Mouse (Mus musculus) lung, embryonic 15.5 days (tissue): ENCODE measurements around the gene Ipo5. TPM values are rescaled to one million over a fixed set of nuclear protein-coding genes. Genes with fewer than 3 reads are reported as not detected.
A peak's percentile ranks its signal among the peaks of the same experiment; 100 is the strongest.

Experiments used
- ATAC-seq: fragments of 200-750 bp; cut with Nextera tagmentation; 2 replicates; pipeline ENCODE4 v1.8.0; 2017; ENCODE audit warnings: moderate number of reproducible peaks, borderline replicate concordance; ENCODE audit not compliant: low FRiP score, low TSS enrichment; ENCODE audit errors: extremely low read depth
- H3K27ac ChIP-seq: fragments of 300-500 bp; sonication (generic); 2 replicates; pipeline ENCODE4 v1.5.1; 2015; ENCODE audit warnings: moderate library complexity, mild to moderate bottlenecking, inconsistent platforms
- H3K27me3 ChIP-seq: fragments of 300-500 bp; sonication (generic); 2 replicates; pipeline ENCODE4 v1.6.1; 2015; ENCODE audit warnings: inconsistent platforms
- H3K36me3 ChIP-seq: fragments of 300-500 bp; sonication (generic); 2 replicates; pipeline ENCODE4 v1.6.1; 2015; ENCODE audit warnings: inconsistent platforms
- H3K4me1 ChIP-seq: fragments of 300-500 bp; sonication (generic); 2 replicates; pipeline ENCODE4 v1.6.1; 2015; ENCODE audit warnings: inconsistent platforms
- H3K4me2 ChIP-seq: fragments of 300-500 bp; sonication (generic); 2 replicates; pipeline ENCODE4 v1.6.1; 2015; ENCODE audit warnings: inconsistent platforms, mild to moderate bottlenecking, moderate library complexity
- H3K4me3 ChIP-seq: fragments of 300-500 bp; sonication (generic); 2 replicates; pipeline ENCODE4 v1.5.1; 2015; ENCODE audit warnings: mild to moderate bottlenecking, inconsistent platforms
- H3K9ac ChIP-seq: fragments of 300-500 bp; sonication (generic); 2 replicates; pipeline ENCODE4 v1.6.1; 2015; ENCODE audit warnings: inconsistent platforms
- H3K9me3 ChIP-seq: fragments of 300-500 bp; sonication (generic); 2 replicates; pipeline ENCODE4 v1.6.1; 2016; ENCODE audit warnings: inconsistent platforms
- WGBS: fragments of 180-500 bp; shearing (Covaris S2); methylation state at CpG from one replicate; pipeline ENCODE4 v1.1.7; 2015; 5-methylcytosine and 5-hydroxymethylcytosine counted together
- polyA plus RNA-seq: library from polyadenylated mRNA; unstranded; fragments of >200 nt; fragmentation: Nextera tagmentation; extraction: Ambion mirVana; gene quantifications from 2 replicates; pipeline ENCODE4 v1.2.1, GENCODE M21; 2015

Ipo5 gene
- polyA plus RNA-seq, 1 experiment from 2014 or later = 89.8 TPM

- H3K4me2 ChIP-seq = no peak overlapping the region
- no peaks in the 10 kb centered on the region for H3K9me3 ChIP-seq
- no peak overlapping the region for H3K4me3 ChIP-seq
- H3K9ac ChIP-seq = no peak overlapping the region
- H3K36me3 ChIP-seq = peaks cover 87% of the 10 kb centered on the region
- no peaks in the 10 kb centered on the region for H3K27me3 ChIP-seq
- no peak overlapping the region for H3K27ac ChIP-seq
- ATAC-seq = no peak
- WGBS = 87% methylated on average over 4 of the region's 4 CpGs
- no peaks in the 10 kb centered on the region for H3K4me1 ChIP-seq
These were observed 13.0 kb downstream of the Ipo5 start for GRCm38 (mm10) chr14:120924044-120924443.

DNA sequence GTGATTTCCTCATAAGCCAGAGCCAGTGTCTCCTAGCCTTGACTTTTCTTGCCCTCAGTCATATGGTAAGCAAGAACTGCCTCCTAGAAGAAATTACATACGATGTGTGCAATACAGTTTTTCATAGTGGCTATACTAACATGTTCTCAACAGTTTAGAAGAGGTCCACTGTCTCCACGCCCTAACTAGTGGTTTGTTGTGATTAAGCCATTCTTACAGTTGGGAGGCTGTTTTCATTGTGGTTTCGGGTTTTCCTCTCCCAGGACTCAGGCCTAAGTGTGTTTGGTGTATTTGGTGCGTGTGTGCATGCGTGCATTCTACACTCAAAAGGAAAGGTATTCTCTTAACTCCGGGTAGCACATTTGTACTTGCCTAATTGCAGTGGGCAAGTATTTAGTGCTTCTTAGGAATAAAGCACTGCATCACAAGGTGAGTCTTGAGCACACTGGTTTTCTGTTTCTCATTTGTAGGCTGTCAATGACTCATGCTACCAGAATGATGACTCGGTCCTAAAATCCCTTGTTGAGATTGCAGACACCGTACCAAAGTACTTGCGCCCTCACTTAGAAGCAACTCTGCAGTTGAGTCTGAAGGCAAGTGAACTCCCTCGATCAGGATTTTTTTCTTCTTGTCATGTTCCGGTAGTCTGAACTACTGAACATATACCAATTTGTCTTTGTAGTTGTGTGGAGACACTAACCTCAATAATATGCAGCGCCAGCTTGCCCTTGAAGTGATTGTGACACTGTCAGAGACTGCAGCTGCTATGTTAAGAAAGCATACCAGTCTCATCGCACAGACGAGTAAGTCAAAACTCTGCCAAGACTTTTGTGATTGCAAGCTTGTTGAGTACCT lies 14.9 kb downstream of the Ipo5 start:
- Histone ChIP-seq H3K4me3 (no peak overlapping the region), H3K9ac (no peak overlapping the region), H3K27me3 (no peaks in the 10 kb centered on the region), H3K9me3 (no peaks in the 10 kb centered on the region), H3K36me3 (peaks cover 88% of the 10 kb centered on the region), H3K4me2 (no peak overlapping the region), H3K27ac (no peak overlapping the region), H3K4me1 (no peaks in the 10 kb centered on the region)
- no peak for ATAC-seq
- WGBS = 91% methylated on average over 14 of the region's 14 CpGs

DNA sequence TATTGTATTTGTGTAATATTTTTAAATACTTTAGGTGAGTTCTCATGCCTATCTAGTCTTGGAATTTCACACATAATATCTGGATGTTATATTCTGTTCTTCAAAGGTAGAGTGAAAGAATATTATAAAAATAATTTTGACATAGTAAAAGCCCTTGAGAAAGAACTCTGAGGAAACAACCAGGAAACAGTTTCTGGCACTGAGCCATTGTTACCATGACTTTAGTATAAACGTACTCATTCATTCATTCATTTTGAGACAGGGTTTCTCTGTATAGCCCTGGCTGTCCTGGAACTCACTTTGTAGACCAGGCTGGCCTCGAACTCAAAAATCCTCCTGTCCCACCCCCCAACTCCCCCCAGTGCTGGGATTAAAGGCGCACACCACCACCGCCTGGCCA lies 20.2 kb downstream of the Ipo5 start:
- Histone ChIP-seq H3K9me3 (no peaks in the 10 kb centered on the region), H3K4me1 (no peaks in the 10 kb centered on the region), H3K36me3 (peaks cover 81% of the 10 kb centered on the region), H3K4me2 (no peak overlapping the region), H3K27me3 (no peaks in the 10 kb centered on the region), H3K4me3 (no peak overlapping the region), H3K9ac (no peak overlapping the region), H3K27ac (no peak overlapping the region)
- WGBS = 77% methylated on average over 4 of the region's 4 CpGs
- ATAC-seq = no peak

GRCm38 (mm10) chr14:120933624-120934023 lies 22.6 kb downstream of the Ipo5 start:
- Histone ChIP-seq H3K36me3 (peaks cover 84% of the 10 kb centered on the region), H3K4me2 (no peak overlapping the region), H3K27me3 (no peaks in the 10 kb centered on the region), H3K27ac (no peak overlapping the region), H3K4me1 (0 out of 2 replicates have a peak, but pooled peaks cover 5% of the 10 kb centered on the region), H3K4me3 (no peak overlapping the region), H3K9me3 (no peaks in the 10 kb centered on the region), H3K9ac (no peak overlapping the region)
- no peak for ATAC-seq
- WGBS = 85% methylated on average over 8 of the region's 8 CpGs

DNA sequence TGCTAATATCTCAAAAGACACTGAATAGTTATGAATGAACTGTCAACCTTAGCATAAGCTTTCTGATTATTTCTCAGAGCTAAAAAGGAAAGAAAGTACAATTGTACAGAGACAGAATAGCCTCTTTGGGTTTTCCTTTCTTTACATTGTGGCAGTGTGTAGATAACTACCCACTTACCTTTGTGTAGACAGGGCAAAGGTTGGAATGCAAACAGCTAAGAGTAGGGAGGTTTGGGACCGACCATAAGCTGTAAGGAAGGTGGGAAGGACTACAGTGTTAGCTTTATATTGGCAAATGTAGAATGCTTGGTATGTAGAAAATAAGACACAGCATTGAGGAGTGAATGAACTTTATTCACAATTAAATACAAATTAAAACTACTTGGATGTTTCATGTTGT lies 26.1 kb downstream of the Ipo5 start:
- H3K9me3 ChIP-seq = no peaks in the 10 kb centered on the region
- peaks cover 92% of the 10 kb centered on the region for H3K36me3 ChIP-seq
- H3K27me3 ChIP-seq = no peaks in the 10 kb centered on the region
- 29% methylated on average over 1 of the region's 1 CpGs for WGBS
- no peak overlapping the region for H3K9ac ChIP-seq
- H3K4me3 ChIP-seq = no peak overlapping the region
- no peak overlapping the region for H3K27ac ChIP-seq
- 0 out of 2 replicates have a peak, but pooled peaks cover 5% of the 10 kb centered on the region for H3K4me1 ChIP-seq
- H3K4me2 ChIP-seq = no peak overlapping the region
- peak; percentile 52; the same call in 1 of the 2 replicates for ATAC-seq

DNA sequence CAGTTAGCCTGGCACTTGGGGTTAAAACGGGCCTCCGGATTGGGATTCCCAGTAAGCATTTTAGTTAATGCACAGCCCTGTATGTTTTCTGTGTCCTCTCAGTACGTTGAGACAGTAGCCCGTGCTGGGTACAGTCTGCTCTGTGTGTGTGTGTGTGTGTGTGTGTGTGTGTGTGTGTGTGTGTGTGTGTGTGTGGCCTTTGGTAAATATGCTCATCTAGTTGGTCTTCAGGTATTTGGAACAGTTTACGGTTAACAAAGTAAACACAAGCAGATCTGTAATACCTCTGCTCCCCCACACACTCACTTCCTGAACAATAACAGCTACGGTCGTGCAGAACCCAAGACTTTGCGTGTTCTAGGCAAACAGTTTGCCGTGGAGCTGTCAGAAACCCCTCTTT lies 31.8 kb downstream of the Ipo5 start:
- no peaks in the 10 kb centered on the region for H3K9me3 ChIP-seq
- no peak overlapping the region for H3K27ac ChIP-seq
- 64% methylated on average over 9 of the region's 9 CpGs for WGBS
- H3K27me3 ChIP-seq = no peaks in the 10 kb centered on the region
- ATAC-seq = no peak
- peaks cover 7% of the 10 kb centered on the region; the same call in 1 of the 2 replicates for H3K4me1 ChIP-seq
- no peak overlapping the region for H3K4me2 ChIP-seq
- no peak overlapping the region for H3K9ac ChIP-seq
- H3K4me3 ChIP-seq = no peak overlapping the region
- H3K36me3 ChIP-seq = peaks cover 80% of the 10 kb centered on the region

GRCm38 (mm10) chr14:120945146-120945545 lies 34.1 kb downstream of the Ipo5 start:
- Histone ChIP-seq H3K9ac (no peak overlapping the region), H3K27me3 (no peaks in the 10 kb centered on the region), H3K4me2 (no peak overlapping the region), H3K4me1 (peaks cover 10% of the 10 kb centered on the region), H3K4me3 (no peak overlapping the region), H3K36me3 (peaks cover 74% of the 10 kb centered on the region), H3K9me3 (no peaks in the 10 kb centered on the region), H3K27ac (peak overlapping the region; percentile 60)
- no peak for ATAC-seq
- WGBS = 50% methylated on average over 7 of the region's 7 CpGs

GRCm38 (mm10) chr14:120947104-120947503 lies 36.1 kb downstream of the Ipo5 start:
- no peaks in the 10 kb centered on the region for H3K27me3 ChIP-seq
- no peak overlapping the region for H3K4me2 ChIP-seq
- no peak overlapping the region for H3K9ac ChIP-seq
- H3K4me1 ChIP-seq = peaks cover 10% of the 10 kb centered on the region
- 23% methylated on average over 8 of the region's 8 CpGs for WGBS
- peak; percentile 85 for ATAC-seq
- H3K4me3 ChIP-seq = no peak overlapping the region
- peaks cover 55% of the 10 kb centered on the region for H3K36me3 ChIP-seq
- H3K27ac ChIP-seq = peak overlapping the region; percentile 48
- H3K9me3 ChIP-seq = no peaks in the 10 kb centered on the region; the same call in 1 of the 2 replicates

- ATAC-seq = no peak
- Histone ChIP-seq H3K4me1 (peaks cover 10% of the 10 kb centered on the region), H3K27me3 (no peaks in the 10 kb centered on the region), H3K36me3 (peaks cover 41% of the 10 kb centered on the region), H3K4me2 (no peak overlapping the region), H3K4me3 (no peak overlapping the region), H3K9me3 (no peaks in the 10 kb centered on the region; the same call in 1 of the 2 replicates), H3K9ac (no peak overlapping the region), H3K27ac (no peak overlapping the region)
- 94% methylated on average over 5 of the region's 5 CpGs for WGBS
These were observed 38.0 kb downstream of the Ipo5 start for GRCm38 (mm10) chr14:120949002-120949401.

GRCm38 (mm10) chr14:120950068-120950467 lies 39.0 kb downstream of the Ipo5 start:
- Histone ChIP-seq H3K4me1 (peaks cover 10% of the 10 kb centered on the region), H3K27me3 (no peaks in the 10 kb centered on the region), H3K9ac (no peak overlapping the region), H3K4me3 (no peak overlapping the region), H3K27ac (no peak overlapping the region), H3K9me3 (no peaks in the 10 kb centered on the region; the same call in 1 of the 2 replicates), H3K4me2 (no peak overlapping the region), H3K36me3 (peaks cover 32% of the 10 kb centered on the region)
- ATAC-seq = no peak
- 91% methylated on average over 2 of the region's 2 CpGs for WGBS

GRCm38 (mm10) chr14:120952434-120952833 lies 41.4 kb downstream of the Ipo5 start:
- Histone ChIP-seq H3K9ac (no peak overlapping the region), H3K9me3 (no peaks in the 10 kb centered on the region; the same call in 1 of the 2 replicates), H3K4me3 (no peak overlapping the region), H3K27me3 (no peaks in the 10 kb centered on the region), H3K4me1 (peaks cover 3% of the 10 kb centered on the region; the same call in 1 of the 2 replicates), H3K36me3 (peaks cover 16% of the 10 kb centered on the region), H3K4me2 (no peak overlapping the region), H3K27ac (no peak overlapping the region)
- WGBS = 55% methylated on average over 2 of the region's 2 CpGs
- no peak for ATAC-seq

DNA sequence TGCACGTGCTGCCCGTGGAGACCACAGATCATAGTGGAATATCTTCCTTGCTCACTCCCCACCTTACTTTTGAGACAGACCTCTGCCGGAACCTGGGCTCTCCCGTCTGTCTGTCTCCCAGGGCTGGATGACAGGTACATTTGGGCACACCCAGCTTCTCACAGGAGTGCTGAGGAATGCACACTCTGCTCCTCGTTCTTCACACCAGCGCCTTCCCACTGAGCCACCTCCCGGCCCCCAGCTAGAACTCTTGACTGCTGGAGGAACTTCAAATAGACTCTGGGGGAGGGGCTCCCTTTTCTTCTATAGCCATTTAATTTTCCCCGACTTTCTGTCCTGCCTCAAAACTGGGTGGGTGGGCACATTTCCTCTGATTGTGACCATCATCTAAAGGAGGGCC lies 49.5 kb downstream of the Ipo5 start:
- Histone ChIP-seq H3K4me1 (no peaks in the 10 kb centered on the region), H3K4me2 (no peak overlapping the region), H3K4me3 (no peak overlapping the region), H3K27ac (no peak overlapping the region), H3K9me3 (no peaks in the 10 kb centered on the region), H3K9ac (no peak overlapping the region), H3K36me3 (no peaks in the 10 kb centered on the region), H3K27me3 (no peaks in the 10 kb centered on the region)
- 46% methylated on average over 8 of the region's 8 CpGs for WGBS
- ATAC-seq = no peak
